Mouse (Mus musculus): Measurements from ENCODE around the gene Jup. TPM values are rescaled to one million over a fixed set of nuclear protein-coding genes. Genes with fewer than 3 reads are reported as not detected.

Jup gene
- polyA plus RNA-seq (2014; fragmentation: Illumina TruSeq; extraction: RNeasy Lipid Tissue Mini Kit (QIAGEN cat#74804); ENCODE audit: low read depth, low replicate concordance), result 1.7 TPM

DNA sequence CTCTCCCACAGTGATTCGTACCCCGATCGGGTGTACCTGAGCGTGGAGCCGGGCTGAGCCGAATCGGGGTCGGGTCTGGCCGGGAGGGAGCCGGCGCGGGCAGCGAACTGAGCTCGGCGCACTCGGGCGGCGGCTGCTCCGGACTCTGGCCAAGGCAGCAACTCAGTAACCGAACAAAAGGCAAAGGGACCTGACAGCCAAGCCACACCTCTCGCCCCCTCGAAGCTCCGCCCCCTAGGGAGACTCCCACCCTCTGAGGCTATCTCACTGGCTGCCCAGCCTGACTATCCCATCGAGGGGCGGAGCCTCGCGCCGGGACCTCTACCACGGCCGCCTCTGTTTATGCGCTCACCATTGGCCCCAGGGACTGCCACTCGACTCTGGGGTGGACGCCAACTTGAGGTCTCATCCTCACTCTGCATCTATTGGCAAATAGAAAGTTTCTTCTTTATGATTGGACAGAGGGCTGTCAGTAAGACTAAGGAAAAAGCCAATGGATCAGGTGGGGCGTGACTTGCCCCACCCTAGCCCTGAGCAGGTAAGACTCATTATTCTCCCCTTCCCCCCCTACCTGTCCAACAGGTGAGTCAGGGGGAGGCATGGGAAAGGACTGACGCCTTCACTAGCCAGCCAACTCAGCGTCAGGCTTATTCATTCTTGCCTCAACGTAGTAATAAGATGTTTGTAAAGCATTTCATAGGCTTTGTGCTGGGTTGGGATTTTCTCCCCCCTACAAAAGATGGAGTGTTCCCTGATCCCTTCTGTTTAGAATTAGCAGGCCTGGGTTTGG is at the start of gene Jup:
Jup (minus strand) TSS at position 164 of the 790 bp plus-strand sequence.

DNA sequence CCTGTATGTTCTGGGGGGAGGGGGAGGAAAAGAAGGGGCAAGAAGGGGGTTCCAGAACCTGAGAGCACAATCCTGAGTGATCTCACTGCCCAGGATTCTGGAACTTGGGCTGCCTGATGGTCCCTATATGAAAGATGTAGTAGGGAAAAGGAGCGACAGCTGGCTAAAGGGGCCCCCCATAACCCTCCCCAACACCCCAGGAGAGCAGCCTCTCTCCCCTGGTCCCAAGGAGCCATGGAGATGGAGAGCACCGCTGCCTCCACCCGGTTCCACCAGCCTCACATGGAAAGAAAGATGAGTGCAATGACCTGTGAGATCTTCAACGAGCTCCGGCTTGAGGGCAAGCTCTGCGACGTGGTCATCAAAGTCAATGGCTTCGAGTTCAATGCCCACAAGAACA is 44.2 kb upstream of the Jup start, which contains the start of the genes Nt5c3b and Klhl10:
Nt5c3b (minus strand) TSS at position 12 of the 400 bp plus-strand sequence.
Klhl10 (plus strand) TSS at position 121 of the 400 bp plus-strand sequence.

DNA sequence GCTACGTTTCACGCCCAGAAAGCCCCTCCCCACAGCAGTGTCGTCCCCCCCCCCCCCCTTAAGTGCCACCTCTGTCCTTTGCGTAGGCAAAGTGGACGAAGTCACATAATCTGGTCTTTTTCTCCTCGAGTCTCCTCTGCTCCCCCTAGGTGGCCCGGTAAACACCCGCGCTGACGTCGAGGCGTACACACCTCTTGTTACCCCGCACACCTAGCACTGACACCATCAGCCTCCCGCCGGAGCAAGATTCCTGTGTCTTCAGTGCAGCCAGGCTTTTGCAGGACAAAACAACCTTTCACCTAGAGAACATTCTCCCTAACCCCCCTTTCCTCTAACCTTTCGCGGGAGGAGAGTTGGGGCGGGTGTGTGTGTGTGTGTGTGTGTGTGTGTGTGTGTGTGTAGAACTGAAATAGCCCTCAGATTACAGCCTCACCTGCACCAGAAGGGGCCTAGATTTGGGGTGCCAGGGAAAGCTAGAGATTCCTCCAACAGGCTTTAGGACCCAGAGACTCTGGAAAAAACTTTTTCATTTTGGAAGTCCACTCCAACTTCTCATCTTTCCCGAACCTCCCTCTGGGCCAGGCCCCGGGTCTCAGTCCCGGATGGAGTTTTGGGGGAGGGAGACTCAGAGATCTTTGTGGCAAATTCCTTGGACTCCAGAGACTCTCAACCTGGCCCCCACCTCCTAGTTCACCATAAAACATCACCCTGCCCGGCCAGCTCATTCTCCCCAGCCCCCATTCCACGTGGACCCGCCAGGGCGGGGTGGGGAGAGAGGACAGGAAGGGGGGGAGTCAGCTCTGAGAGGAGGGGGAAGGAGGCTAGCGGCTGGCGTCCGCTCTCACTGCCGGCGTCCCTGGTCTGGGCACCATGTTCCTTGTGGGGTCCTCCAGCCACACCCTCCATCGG is 17.6 kb upstream of the Jup start, which contains the start of gene Fkbp10:
Fkbp10 (plus strand) TSS at position 784 of the 909 bp plus-strand sequence.

DNA sequence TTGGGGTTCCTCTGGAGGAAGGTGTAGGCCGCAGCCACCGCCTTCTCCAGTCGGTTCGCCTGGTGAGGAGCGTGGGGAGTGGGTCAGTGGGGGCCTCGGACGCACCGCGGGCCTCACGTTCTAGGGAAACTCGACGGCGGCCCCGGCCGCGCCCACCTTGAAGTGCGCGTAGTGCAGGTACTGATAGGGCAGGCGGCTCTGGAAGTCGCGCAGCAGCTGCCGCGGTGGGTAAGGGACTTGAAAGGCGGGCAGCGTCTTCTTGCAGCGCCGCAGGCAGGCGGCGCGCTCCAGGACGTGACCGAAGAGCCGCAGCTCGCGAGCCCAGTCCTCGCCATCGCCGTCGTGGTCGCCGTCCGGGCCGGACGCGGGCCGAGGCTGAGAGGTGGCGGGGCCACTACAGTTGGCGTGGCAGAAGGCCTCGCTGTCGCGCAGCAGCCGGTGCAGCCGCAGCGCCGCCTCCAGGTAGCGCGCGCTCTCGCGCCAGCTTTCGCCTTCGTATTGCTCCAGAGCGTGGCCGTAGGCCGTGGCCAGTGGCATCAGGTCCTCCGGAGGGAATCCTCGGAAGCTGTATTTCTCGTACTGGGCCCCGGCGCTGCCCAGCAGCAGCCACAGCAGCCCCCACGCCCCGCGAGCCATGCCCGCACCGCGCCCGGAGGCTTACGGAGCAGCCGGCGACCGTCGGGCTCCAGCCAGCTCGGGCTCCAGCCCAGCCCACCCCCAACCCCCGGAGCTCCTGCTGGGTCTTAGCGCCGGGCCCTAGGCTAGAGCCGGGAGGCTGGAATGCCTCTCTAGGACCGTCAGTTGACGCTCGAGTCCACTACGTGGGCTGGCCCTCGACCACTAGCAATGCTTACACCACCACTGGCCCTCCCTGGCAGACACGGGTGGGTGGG is 16.7 kb upstream of the Jup start, which contains the start of gene P3h4:
P3h4 (minus strand) TSS at position 816 of the 893 bp plus-strand sequence.

DNA sequence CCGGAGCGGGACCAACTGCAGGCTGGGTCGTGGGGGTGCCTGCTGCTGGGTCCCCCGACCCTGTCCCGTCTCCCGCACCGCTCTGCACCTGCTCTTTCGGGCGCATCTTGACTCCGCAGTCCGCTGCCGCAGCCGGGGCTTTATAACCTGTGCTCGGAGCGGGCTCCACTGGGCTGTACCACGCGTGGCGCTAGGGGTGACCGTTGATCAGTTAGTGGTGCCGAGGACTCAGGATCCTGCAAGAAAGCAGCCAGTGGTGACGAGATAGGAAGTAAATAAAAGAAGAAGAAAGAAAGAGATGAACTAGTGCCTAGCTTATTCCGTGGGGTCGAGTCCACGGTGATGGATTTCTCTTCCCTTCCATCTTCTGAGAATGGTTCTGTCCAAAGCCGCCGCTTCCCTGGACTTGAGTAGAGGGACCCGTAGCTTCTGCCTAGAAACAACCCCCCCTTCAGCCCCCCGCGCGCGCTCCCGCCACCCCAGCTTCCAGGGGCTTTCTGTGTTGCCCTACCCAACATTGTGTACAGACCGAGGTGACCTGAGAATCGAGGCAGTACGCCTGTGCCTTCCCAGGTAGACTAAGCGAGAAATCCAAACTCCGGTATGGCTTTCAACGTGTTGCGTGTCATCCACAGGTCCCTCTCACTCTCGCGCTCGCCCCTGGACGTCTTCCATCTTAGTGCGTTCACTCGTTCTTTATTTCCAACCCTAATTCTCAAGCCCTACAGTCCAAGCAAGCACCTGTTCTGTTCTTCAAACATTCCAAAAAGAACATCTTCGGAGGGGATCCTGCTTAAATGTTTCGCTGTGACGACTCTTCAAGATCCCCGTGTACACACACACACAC is 41.4 kb downstream of the Jup start, which contains the start of gene Hap1:
Hap1 (minus strand) TSS at position 157 of the 847 bp plus-strand sequence.

DNA sequence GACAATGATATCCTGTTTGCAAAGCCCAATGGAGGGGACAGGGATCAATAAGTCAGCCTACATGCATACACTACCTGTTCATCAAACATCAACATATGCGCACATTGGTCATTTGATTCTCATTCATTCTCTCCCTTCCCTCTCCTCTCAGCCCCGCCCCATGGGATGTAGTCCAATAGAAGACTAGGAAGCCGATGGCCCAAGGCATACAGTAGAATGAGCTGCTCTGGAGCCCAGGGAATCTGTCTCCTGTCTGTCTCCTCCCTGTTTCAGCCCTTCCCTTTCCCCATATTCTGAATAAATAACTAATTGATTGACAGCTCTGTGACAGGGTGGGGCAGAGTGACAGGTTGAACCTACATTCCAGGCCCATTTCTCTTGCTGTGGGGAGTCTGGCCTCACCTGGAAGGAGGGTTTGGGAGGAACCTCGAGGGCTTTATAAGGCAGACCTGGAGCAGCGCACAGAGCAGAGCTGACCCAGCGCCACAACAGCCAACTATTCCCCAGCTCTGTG is 63.6 kb downstream of the Jup start, which contains the start of gene Gast:
Gast (plus strand) TSS at position 464 of the 514 bp plus-strand sequence.

DNA sequence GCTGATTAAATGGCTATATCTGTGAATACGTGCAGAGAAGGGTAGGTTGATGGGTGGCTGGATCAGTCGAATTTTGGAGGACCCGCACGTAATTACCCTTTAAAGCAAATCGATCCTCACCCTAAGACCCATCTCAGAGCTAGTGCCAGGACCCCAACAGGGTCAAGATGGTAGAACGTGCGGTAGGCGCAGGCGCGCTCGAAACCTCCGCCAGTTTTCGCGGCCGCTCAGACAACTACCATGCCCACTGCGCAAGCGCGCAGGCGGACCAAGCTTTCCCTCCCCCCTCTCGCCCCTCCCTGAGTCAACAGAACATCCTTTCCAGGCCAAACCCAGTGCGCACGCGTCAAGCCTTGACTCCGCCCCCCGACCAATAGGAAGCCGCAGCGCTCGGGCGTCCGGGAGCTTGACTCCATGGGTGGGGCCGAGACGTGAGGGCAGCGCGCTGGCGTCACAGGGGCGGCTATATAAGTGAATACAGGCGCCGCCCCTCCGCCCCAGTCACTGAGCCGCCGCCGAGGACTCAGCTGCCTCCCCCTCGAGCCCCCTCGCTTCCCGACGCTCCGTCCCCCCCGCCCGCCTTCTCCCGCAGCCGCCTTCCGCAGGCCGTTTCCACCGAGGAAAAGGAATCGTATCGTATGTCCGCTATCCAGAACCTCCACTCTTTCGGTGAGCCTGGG is 77.9 kb downstream of the Jup start, which contains the start of gene Eif1:
Eif1 (plus strand) TSS at position 394 of the 680 bp plus-strand sequence.

Other genes starting within 250 kb of the Jup start
- not detected for gene Krt19, start 249.1 kb downstream of the Jup start, polyA plus RNA-seq (2014; fragmentation: Illumina TruSeq; extraction: RNeasy Lipid Tissue Mini Kit (QIAGEN cat#74804); ENCODE audit: low read depth, low replicate concordance)
- gene Krt9, start 204.5 kb downstream of the Jup start, polyA plus RNA-seq (2014; fragmentation: Illumina TruSeq; extraction: RNeasy Lipid Tissue Mini Kit (QIAGEN cat#74804); ENCODE audit: low read depth, low replicate concordance), result not detected
- gene Krt14, start 190.2 kb downstream of the Jup start, polyA plus RNA-seq (2014; fragmentation: Illumina TruSeq; extraction: RNeasy Lipid Tissue Mini Kit (QIAGEN cat#74804); ENCODE audit: low read depth, low replicate concordance), result not detected
- not detected for gene Krt16, start 148.9 kb downstream of the Jup start, polyA plus RNA-seq (2014; fragmentation: Illumina TruSeq; extraction: RNeasy Lipid Tissue Mini Kit (QIAGEN cat#74804); ENCODE audit: low read depth, low replicate concordance)
- gene Krt17, start 136.7 kb downstream of the Jup start, polyA plus RNA-seq (2014; fragmentation: Illumina TruSeq; extraction: RNeasy Lipid Tissue Mini Kit (QIAGEN cat#74804); ENCODE audit: low read depth, low replicate concordance), result not detected
- gene Krt42, start 127.9 kb downstream of the Jup start, polyA plus RNA-seq (2014; fragmentation: Illumina TruSeq; extraction: RNeasy Lipid Tissue Mini Kit (QIAGEN cat#74804); ENCODE audit: low read depth, low replicate concordance), result not detected
- 1,293 TPM for gene Eif1, start 77.9 kb downstream of the Jup start, polyA plus RNA-seq (2014; fragmentation: Illumina TruSeq; extraction: RNeasy Lipid Tissue Mini Kit (QIAGEN cat#74804); ENCODE audit: low read depth, low replicate concordance)
- not detected for gene Gast, start 63.4 kb downstream of the Jup start, polyA plus RNA-seq (2014; fragmentation: Illumina TruSeq; extraction: RNeasy Lipid Tissue Mini Kit (QIAGEN cat#74804); ENCODE audit: low read depth, low replicate concordance)
- 0.45 TPM for gene Hap1, start 41.6 kb downstream of the Jup start, polyA plus RNA-seq (2014; fragmentation: Illumina TruSeq; extraction: RNeasy Lipid Tissue Mini Kit (QIAGEN cat#74804); ENCODE audit: low read depth, low replicate concordance)
- gene P3h4, start 17.1 kb upstream of the Jup start, polyA plus RNA-seq (2014; fragmentation: Illumina TruSeq; extraction: RNeasy Lipid Tissue Mini Kit (QIAGEN cat#74804); ENCODE audit: low read depth, low replicate concordance), result not detected
- gene Fkbp10, start 17.9 kb upstream of the Jup start, polyA plus RNA-seq (2014; fragmentation: Illumina TruSeq; extraction: RNeasy Lipid Tissue Mini Kit (QIAGEN cat#74804); ENCODE audit: low read depth, low replicate concordance), result not detected
- 1.7 TPM for gene Nt5c3b, start 44.0 kb upstream of the Jup start, polyA plus RNA-seq (2014; fragmentation: Illumina TruSeq; extraction: RNeasy Lipid Tissue Mini Kit (QIAGEN cat#74804); ENCODE audit: low read depth, low replicate concordance)
- gene Klhl10, start 44.2 kb upstream of the Jup start, polyA plus RNA-seq (2014; fragmentation: Illumina TruSeq; extraction: RNeasy Lipid Tissue Mini Kit (QIAGEN cat#74804); ENCODE audit: low read depth, low replicate concordance), result not detected
- 1.7 TPM for gene Klhl11, start 75.0 kb upstream of the Jup start, polyA plus RNA-seq (2014; fragmentation: Illumina TruSeq; extraction: RNeasy Lipid Tissue Mini Kit (QIAGEN cat#74804); ENCODE audit: low read depth, low replicate concordance)
- 70.6 TPM for gene Acly, start 130.2 kb upstream of the Jup start, polyA plus RNA-seq (2014; fragmentation: Illumina TruSeq; extraction: RNeasy Lipid Tissue Mini Kit (QIAGEN cat#74804); ENCODE audit: low read depth, low replicate concordance)
- gene Ttc25, start 147.8 kb upstream of the Jup start, polyA plus RNA-seq (2014; fragmentation: Illumina TruSeq; extraction: RNeasy Lipid Tissue Mini Kit (QIAGEN cat#74804); ENCODE audit: low read depth, low replicate concordance), result not detected
- gene Cnp, start 177.1 kb upstream of the Jup start, polyA plus RNA-seq (2014; fragmentation: Illumina TruSeq; extraction: RNeasy Lipid Tissue Mini Kit (QIAGEN cat#74804); ENCODE audit: low read depth, low replicate concordance), result 3.5 TPM
- 2.1 TPM for gene Nkiras2, start 221.5 kb upstream of the Jup start, polyA plus RNA-seq (2014; fragmentation: Illumina TruSeq; extraction: RNeasy Lipid Tissue Mini Kit (QIAGEN cat#74804); ENCODE audit: low read depth, low replicate concordance)
- gene Dnajc7, start 222.4 kb upstream of the Jup start, polyA plus RNA-seq (2014; fragmentation: Illumina TruSeq; extraction: RNeasy Lipid Tissue Mini Kit (QIAGEN cat#74804); ENCODE audit: low read depth, low replicate concordance), result 75.5 TPM

Data from liver, adult 10 weeks (tissue).